Mouse (Mus musculus): ENCODE measurements around the gene Zfp683. TPM values are rescaled to one million over a fixed set of nuclear protein-coding genes. Genes with fewer than 3 reads are reported as not detected.

Gene Zfp683
- total and polyA plus RNA-seq, 3 experiments, result 0.16 TPM; not detected in 2

GRCm38 (mm10) chr4:134081730-134082386, 28.2 kb downstream of the Zfp683 start:
- peak overlapping the region; percentile 71; the same call in 1 of the 2 replicates for H3K9ac ChIP-seq (ENCODE audit: insufficient read depth, low read depth)
- TF ChIP-seq MYC (IDR thresholded peaks at IDR 0.05; ENCODE audit: low read depth, low read length) (peak; percentile 98), ETS1 (conservative IDR thresholded peaks at IDR 0.05; ENCODE audit: low read depth, low read length) (no peak), BHLHE40 (IDR thresholded peaks at IDR 0.05; ENCODE audit: low read depth, low read length) (peak; percentile 97), MXI1 (IDR thresholded peaks at IDR 0.05; ENCODE audit: low read depth, low read length) (peak; percentile 97), EP300 (IDR thresholded peaks at IDR 0.05; ENCODE audit: low read length) (no peak), MAX (IDR thresholded peaks at IDR 0.05; ENCODE audit: low read length) (peak; percentile 98), ZMIZ1 (IDR thresholded peaks at IDR 0.05; ENCODE audit: low read depth, low read length) (no peak; the same call in 1 of the 2 replicates), NELFE (IDR thresholded peaks at IDR 0.05; ENCODE audit: low read depth, low read length) (peak; percentile 63), JUND (conservative IDR thresholded peaks at IDR 0.05; ENCODE audit: low read depth, low read length) (no peak), UBTF (IDR thresholded peaks at IDR 0.05; ENCODE audit: low read depth, low read length) (no peak), KAT2A (IDR thresholded peaks at IDR 0.05; ENCODE audit: insufficient replicate concordance, low read length) (no peak), ELF1 (IDR thresholded peaks at IDR 0.05; ENCODE audit: low read depth, low read length) (peak; percentile 71), TBP (conservative IDR thresholded peaks at IDR 0.05; ENCODE audit: low read depth, low read length) (0 out of 2 replicates have a peak, but pooled peaks have one; percentile 67), TCF12 (IDR thresholded peaks at IDR 0.05; ENCODE audit: low read depth, low read length) (peak; percentile 64), USF1 (IDR thresholded peaks at IDR 0.05; ENCODE audit: low read depth, low read length) (peak; percentile 48), NRF1 (IDR thresholded peaks at IDR 0.05; ENCODE audit: low read depth, low read length) (peak; percentile 47; the same call in 1 of the 2 replicates), POLR2AphosphoS2 (IDR thresholded peaks at IDR 0.05; ENCODE audit: low read depth, low read length) (0 out of 2 replicates have a peak, but pooled peaks have one; percentile 50), POLR2A (IDR thresholded peaks at IDR 0.05; ENCODE audit: low read depth, low read length) (peak; percentile 87), SIN3A (IDR thresholded peaks at IDR 0.05; ENCODE audit: low read length) (peak; percentile 38; the same call in 1 of the 2 replicates), E2F4 (IDR thresholded peaks at IDR 0.05; ENCODE audit: insufficient replicate concordance, low read depth, low read length) (0 out of 2 replicates have a peak, but pooled peaks have one; percentile 27), CHD2 (IDR thresholded peaks at IDR 0.05; ENCODE audit: low read length) (no peak)
- dilution Hi-C loops (cut with MboI; ENCODE audit: extremely low pct_ligation_motif_present, extremely low pct_unique_long_range_greater_than_20kb, low sequenced_read_pairs) (no loop called here), in situ Hi-C loops (cut with MboI; ENCODE audit: low pct_ligation_motif_present, low pct_unique_long_range_greater_than_20kb, low sequenced_read_pairs) (loop anchor here (25.0 kb wide), 1 partner anchor 495 kb away; the partner anchor contains the start of gene Gpn2)
- DNase-seq (ENCODE audit: extremely low read depth), result peak; percentile 98
- no peak overlapping the region; the same call in 1 of the 2 replicates for H3K27ac ChIP-seq (ENCODE audit: insufficient read depth, low read depth)
- peaks cover 4% of the 10 kb centered on the region for H3K9me3 ChIP-seq (replicated peaks; ENCODE audit: low read length)
- H3K36me3 ChIP-seq (replicated peaks in 1 of 2; ENCODE audit: control insufficient read depth in 1 of 2, insufficient read depth in 1 of 2, low read length in 1 of 2), result peaks cover 0 to 16% of the 10 kb centered on the region in 2 experiments
- H3K27me3 ChIP-seq (replicated peaks), result no peaks in the 10 kb centered on the region
- peak overlapping the region; percentile 52 to 60 (median 56) for H3K4me3 ChIP-seq (replicated peaks in 1 of 3; ENCODE audit: low read depth in 2 of 3, low read length in 2 of 3, poor library complexity in 1 of 3)
- peak overlapping the region; percentile 58 for H3K4me2 ChIP-seq (ENCODE audit: insufficient read depth, low read depth, poor library complexity, severe bottlenecking)
- H3K4me1 ChIP-seq (ENCODE audit: control insufficient read depth in 1 of 2, insufficient read depth in 2 of 2), result peaks cover 4 to 24% of the 10 kb centered on the region in 2 experiments
- H3K79me2 ChIP-seq (replicated peaks; ENCODE audit: control insufficient read depth, extremely low read depth, insufficient read depth, poor library complexity, severe bottlenecking), result no peaks in the 10 kb centered on the region
